Mouse (Mus musculus): ENCODE results near the gene Tspan8. TPM values are rescaled to one million over a fixed set of nuclear protein-coding genes. Genes with fewer than 3 reads are reported as not detected.
"Not testable (repeated sequence)": the region's sequence is repeated elsewhere in the genome, so short reads cannot be mapped to it uniquely, and the experiment has no call there.

The Tspan8 gene
- polyA plus RNA-seq, 1 experiment, result 1.3 TPM

DNA sequence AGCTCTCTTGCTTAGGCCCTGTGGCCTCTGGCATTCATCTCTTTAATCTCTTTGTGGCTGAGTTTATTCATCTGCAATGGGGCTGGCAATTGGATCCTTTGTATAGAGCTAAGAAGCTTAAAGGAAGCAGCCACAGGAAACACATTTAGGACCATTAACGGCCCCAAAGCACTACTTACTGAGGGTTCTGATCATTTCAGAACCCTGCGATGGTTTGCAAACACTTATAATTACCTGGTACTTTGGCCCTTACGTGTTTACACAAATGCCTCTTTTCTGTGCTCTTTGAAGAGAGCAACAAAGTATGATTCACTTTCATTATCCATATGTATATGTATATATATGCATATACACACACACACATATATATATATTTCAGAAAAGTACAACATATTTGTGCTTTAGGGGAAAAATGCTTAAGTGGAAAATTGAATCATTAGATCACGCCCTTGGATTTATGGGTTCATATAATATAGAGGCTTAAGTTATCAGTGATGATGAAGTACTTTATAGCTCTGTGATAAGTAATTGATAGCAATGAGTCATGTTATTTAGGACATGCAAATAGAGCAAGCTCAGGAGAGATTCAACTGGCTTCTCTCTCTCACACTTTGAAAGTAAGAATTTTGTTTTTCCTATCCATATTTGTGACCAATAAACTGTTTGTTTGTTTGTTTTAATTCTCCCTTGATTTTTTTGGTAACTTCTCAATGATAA is 20.4 kb upstream of the Tspan8 start:
- no peak for TF ChIP-seq CTCF (IDR thresholded peaks at IDR 0.05; ENCODE audit: low read depth, low read length)
- Histone ChIP-seq H3K27ac (ENCODE audit: insufficient read depth, low read depth, low read length) (no peak overlapping the region), H3K4me3 (ENCODE audit: insufficient read depth, low read length) (no peak overlapping the region), H3K4me1 (ENCODE audit: control insufficient read depth, insufficient read depth, low read length) (no peaks in the 10 kb centered on the region)

DNA sequence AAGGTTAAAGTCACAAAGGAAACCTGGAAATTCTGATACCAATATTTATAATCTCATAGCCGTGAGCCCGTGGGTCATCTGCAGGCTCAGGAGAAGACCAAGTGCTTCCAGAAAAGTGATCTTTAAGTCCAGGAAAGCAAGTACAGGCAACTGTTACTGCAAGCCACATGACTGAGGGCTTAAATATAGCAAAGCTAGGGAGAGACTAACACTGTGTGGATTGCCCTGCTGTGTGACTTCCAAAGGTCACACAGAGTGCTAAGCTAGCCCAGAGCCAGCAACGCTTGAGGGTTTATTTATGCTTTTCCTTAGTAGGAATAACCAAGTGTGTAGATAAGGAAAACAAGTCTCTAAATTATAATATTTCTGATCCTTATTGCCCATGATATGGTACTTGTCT is 15.2 kb upstream of the Tspan8 start:
- no peak for TF ChIP-seq CTCF (IDR thresholded peaks at IDR 0.05; ENCODE audit: low read depth, low read length)
- no peak for TF ChIP-seq POLR2A (IDR thresholded peaks at IDR 0.05; ENCODE audit: borderline replicate concordance, low read depth, low read length)
- Histone ChIP-seq H3K27ac (ENCODE audit: insufficient read depth, low read depth, low read length) (no peak overlapping the region), H3K4me1 (ENCODE audit: control insufficient read depth, insufficient read depth, low read length) (peaks cover 12% of the 10 kb centered on the region), H3K4me3 (ENCODE audit: insufficient read depth, low read length) (no peak overlapping the region)

DNA sequence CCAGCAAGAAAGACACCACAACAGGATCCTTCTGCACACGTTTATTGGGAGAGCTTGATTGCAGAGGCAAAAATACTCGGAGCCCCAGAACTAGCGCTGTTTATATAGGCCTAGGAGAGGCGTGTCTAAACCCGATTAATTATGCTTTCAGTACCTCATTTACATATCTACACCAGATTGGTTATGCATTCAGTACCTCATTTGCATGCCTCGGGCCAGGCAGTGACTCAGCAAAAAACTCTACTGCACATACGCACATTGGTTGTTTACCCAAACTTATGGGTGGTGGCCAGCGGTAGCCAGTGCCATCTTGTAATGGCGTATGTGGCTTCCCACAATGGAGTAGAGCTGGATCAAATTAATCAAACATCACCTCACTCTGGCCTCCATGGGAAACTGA is 13.6 kb upstream of the Tspan8 start:
- H3K4me1 ChIP-seq (ENCODE audit: control insufficient read depth, insufficient read depth, low read length), result peaks cover 16% of the 10 kb centered on the region
- not testable (repeated sequence) for H3K27ac ChIP-seq (ENCODE audit: insufficient read depth, low read depth, low read length); H3K4me3 ChIP-seq (ENCODE audit: insufficient read depth, low read length)

DNA sequence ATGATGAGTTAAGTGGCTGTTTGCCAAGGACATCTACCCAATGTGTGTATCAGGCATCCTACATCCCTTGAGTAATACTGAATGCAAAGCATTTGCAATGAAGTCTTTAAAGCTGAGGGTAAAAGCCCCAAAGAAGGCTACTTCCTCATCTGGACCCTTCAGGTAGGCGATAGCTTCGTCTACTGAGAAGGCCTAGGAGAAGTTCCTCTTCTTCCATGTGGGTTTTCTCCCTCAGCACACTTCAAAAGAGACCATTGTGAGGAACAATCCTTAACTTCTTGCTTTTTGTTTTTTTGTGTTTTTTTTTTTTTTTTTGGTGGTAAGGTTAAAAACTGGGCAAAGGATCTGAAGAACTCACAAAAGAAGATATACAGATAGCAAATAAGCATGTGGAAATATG is 12.9 kb upstream of the Tspan8 start:
- no peak overlapping the region for H3K27ac ChIP-seq (ENCODE audit: insufficient read depth, low read depth, low read length)
- no peak overlapping the region for H3K4me3 ChIP-seq (ENCODE audit: insufficient read depth, low read length)
- peaks cover 16% of the 10 kb centered on the region for H3K4me1 ChIP-seq (ENCODE audit: control insufficient read depth, insufficient read depth, low read length)
- TF ChIP-seq POLR2A (IDR thresholded peaks at IDR 0.05; ENCODE audit: borderline replicate concordance, low read depth, low read length) (no peak), CTCF (IDR thresholded peaks at IDR 0.05; ENCODE audit: low read depth, low read length) (no peak)

DNA sequence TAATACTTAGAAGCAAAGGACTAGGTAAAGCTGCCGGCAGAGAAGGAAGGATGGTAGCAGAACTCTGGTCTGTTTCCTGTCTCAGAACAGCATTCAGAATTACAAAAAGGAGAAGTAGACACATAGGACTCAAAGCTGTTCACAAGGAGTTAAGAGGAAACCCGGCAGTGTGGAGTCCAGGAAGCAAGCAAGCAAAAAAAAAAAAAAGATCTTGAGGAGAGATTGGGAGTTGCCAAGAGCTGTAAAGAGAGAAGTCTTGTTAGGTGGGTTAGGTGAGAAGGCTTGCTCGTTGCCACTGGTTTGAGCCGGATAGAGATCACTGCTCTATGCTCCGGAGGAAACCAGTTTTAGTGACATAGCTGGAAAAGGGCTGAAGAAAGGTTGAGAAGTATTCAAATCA is 10.6 kb upstream of the Tspan8 start:
- TF ChIP-seq CTCF (IDR thresholded peaks at IDR 0.05; ENCODE audit: low read depth, low read length) (no peak), POLR2A (IDR thresholded peaks at IDR 0.05; ENCODE audit: borderline replicate concordance, low read depth, low read length) (no peak)

DNA sequence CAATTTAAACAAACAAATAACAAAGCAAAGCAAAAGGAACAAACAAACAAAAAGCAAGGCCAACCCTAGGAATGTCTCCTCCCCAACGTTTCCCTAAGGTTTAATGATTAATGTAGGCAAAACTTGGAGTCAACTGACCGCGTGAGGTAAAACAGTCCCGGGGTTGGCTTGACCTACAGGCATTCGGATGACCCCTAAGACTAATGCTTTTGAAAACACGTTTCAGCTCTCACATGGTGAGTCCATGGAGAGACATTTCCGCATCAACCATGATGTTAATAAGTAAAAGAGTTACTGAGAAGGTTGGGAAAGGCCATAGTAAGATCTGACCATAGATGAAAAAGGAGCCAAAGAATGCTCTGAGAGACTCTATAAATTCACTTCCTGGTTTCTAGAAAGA is 7.5 kb upstream of the Tspan8 start:
- no peak overlapping the region for H3K27ac ChIP-seq (ENCODE audit: insufficient read depth, low read depth, low read length)
- H3K4me1 ChIP-seq (ENCODE audit: control insufficient read depth, insufficient read depth, low read length), result peaks cover 12% of the 10 kb centered on the region
- TF ChIP-seq POLR2A (IDR thresholded peaks at IDR 0.05; ENCODE audit: borderline replicate concordance, low read depth, low read length) (no peak), CTCF (IDR thresholded peaks at IDR 0.05; ENCODE audit: low read depth, low read length) (no peak)
- no peak overlapping the region for H3K4me3 ChIP-seq (ENCODE audit: insufficient read depth, low read length)

More for the DNA sequence above, 10.6 kb upstream of the Tspan8 start:
- peak overlapping the region; percentile 66 for H3K27ac ChIP-seq (ENCODE audit: insufficient read depth, low read depth, low read length)
- peaks cover 16% of the 10 kb centered on the region for H3K4me1 ChIP-seq (ENCODE audit: control insufficient read depth, insufficient read depth, low read length)
- no peak overlapping the region for H3K4me3 ChIP-seq (ENCODE audit: insufficient read depth, low read length)

DNA sequence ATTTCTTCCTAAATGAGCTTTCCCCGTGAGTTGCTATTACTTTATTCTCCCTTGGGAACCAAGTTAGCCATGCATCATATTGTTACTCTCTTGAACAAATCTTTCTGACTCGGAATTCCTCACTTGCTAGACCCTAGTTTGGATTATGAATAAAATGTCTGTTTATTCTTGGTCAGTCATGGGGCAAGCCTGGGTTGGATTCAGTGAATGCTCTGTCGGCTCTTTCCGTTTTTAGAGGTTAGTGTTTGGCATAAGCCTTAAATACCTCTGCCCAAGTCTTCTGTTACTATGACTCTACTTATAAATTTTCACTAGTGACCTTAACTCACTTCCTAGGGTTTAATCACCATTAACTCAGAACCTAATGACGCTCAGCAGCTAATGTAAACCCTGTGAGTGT is 5.1 kb upstream of the Tspan8 start:
- no peak overlapping the region for H3K4me3 ChIP-seq (ENCODE audit: insufficient read depth, low read length)
- TF ChIP-seq CTCF (IDR thresholded peaks at IDR 0.05; ENCODE audit: low read depth, low read length), result no peak
- TF ChIP-seq POLR2A (IDR thresholded peaks at IDR 0.05; ENCODE audit: borderline replicate concordance, low read depth, low read length), result no peak
- H3K27ac ChIP-seq (ENCODE audit: insufficient read depth, low read depth, low read length), result no peak overlapping the region
- peaks cover 13% of the 10 kb centered on the region for H3K4me1 ChIP-seq (ENCODE audit: control insufficient read depth, insufficient read depth, low read length)

DNA sequence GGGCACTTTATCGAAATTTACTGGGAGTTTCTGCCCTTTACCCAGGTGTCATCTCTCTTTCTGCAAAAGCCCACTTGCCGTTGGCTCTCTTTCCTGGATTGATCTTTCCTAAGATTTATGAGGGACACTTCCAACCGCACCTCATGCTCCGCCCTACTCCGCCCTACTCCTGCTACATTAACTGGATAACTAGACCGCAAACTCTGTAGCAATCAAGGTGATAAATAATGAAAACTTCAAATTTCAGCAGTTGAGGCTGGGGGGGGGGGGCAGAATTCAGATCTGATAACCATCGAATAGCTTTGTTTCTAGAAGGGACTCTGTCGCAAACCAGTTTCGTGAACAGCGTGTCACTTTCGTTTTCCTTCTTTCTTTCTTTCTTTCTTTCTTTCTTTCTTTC is 1.8 kb upstream of the Tspan8 start:
- no peak overlapping the region for H3K4me3 ChIP-seq (ENCODE audit: insufficient read depth, low read length)
- peaks cover 17% of the 10 kb centered on the region for H3K4me1 ChIP-seq (ENCODE audit: control insufficient read depth, insufficient read depth, low read length)
- no peak overlapping the region for H3K27ac ChIP-seq (ENCODE audit: insufficient read depth, low read depth, low read length)
- no peak for TF ChIP-seq CTCF (IDR thresholded peaks at IDR 0.05; ENCODE audit: low read depth, low read length)

DNA sequence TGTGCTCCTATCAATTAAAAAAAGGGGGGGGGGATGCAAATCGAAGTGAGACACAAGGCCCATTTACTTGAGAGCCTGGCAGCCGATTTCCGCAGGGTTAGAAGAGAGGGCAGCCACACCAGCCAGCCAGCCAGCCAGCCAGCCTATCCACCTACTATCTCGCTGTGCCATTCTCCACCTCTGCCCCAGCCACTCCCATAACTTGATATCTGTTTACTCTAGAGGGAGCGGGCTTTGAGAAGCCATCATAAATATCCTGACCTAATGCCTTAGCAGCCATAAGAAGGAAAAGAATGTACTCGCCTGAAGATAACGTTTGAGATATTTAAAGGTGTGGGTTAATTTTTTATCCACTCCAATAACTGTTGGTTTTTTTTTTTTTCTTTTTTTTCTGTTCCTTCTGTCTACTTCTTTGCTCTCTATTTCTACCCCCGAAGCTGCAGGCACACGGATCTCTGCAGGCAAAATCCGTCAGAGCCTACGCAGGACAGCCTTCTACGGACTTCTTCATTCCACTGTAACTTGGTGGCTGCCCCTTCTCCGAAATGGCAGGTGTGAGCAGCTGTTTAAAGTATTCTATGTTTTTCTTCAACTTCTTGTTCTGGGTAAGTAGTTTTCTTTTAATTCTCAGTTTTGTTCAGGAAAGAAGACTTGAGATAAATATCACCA is 558 bp downstream of the Tspan8 start:
- Histone ChIP-seq H3K27ac (ENCODE audit: insufficient read depth, low read depth, low read length) (no peak overlapping the region), H3K4me3 (ENCODE audit: insufficient read depth, low read length) (no peak overlapping the region), H3K4me1 (ENCODE audit: control insufficient read depth, insufficient read depth, low read length) (peaks cover 21% of the 10 kb centered on the region)
- TF ChIP-seq CTCF (IDR thresholded peaks at IDR 0.05; ENCODE audit: low read depth, low read length) (no peak), POLR2A (IDR thresholded peaks at IDR 0.05; ENCODE audit: borderline replicate concordance, low read depth, low read length) (no peak)

DNA sequence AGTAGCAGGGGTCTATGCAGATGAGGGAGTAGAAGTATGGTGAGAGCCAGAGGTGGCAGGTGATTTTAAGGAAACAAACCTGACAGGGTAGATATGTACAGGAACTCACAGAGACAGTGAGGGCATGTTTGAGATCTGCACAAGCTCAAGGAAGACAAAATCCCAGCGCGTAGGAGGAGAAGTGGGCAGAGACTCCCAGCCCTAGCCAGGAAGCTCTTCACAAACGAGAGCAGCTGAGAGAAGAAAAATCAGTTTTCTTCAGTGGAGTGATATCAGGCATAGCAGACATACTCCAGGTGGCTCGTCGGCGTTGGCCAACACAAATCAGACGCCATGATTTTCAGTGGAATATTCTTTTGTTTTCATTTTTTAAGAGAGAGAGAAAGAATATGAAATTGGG is 8.7 kb downstream of the Tspan8 start:
- no peak overlapping the region for H3K4me3 ChIP-seq (ENCODE audit: insufficient read depth, low read length)
- peaks cover 8% of the 10 kb centered on the region; the same call in 1 of the 2 replicates for H3K4me1 ChIP-seq (ENCODE audit: control insufficient read depth, insufficient read depth, low read length)
- TF ChIP-seq POLR2A (IDR thresholded peaks at IDR 0.05; ENCODE audit: borderline replicate concordance, low read depth, low read length) (no peak), CTCF (IDR thresholded peaks at IDR 0.05; ENCODE audit: low read depth, low read length) (no peak)
- H3K27ac ChIP-seq (ENCODE audit: insufficient read depth, low read depth, low read length), result no peak overlapping the region

Measured in bone marrow macrophage, adult 2 months (primary cell).